Mouse (Mus musculus): ENCODE data around the gene Cdh16. TPM values are rescaled to one million over a fixed set of nuclear protein-coding genes. Genes with fewer than 3 reads are reported as not detected.
A peak's percentile ranks its signal among the peaks of the same experiment; 100 is the strongest.

Cdh16 gene
- polyA plus RNA-seq, 1 experiment: 0.29 TPM

GRCm38 (mm10) chr8:104565457-104565798 lies 58.8 kb downstream of the Cdh16 start:
- no peaks in the 10 kb centered on the region for H3K36me3 ChIP-seq (ENCODE audit: control insufficient read depth, insufficient read depth)
- H3K4me2 ChIP-seq (ENCODE audit: low read depth): no peak overlapping the region
- no peaks in the 10 kb centered on the region for H3K27me3 ChIP-seq (ENCODE audit: control insufficient read depth, insufficient read depth, insufficient read length)
- TF ChIP-seq SRF (IDR thresholded peaks at IDR 0.05; ENCODE audit: control insufficient read depth, insufficient read length, low read depth) (no peak), REST (IDR thresholded peaks at IDR 0.05; ENCODE audit: insufficient read depth, insufficient read length) (no peak), MYOD1 (IDR thresholded peaks at IDR 0.05; ENCODE audit: control insufficient read depth in 1 of 3, insufficient read length in 2 of 3, low read depth in 2 of 3) (no peak)
- no peak overlapping the region for H3K4me3 ChIP-seq
- no peak overlapping the region for H3ac ChIP-seq (ENCODE audit: control insufficient read depth, insufficient read length)
- H3K79me2 ChIP-seq (ENCODE audit: control insufficient read depth, insufficient read depth): no peaks in the 10 kb centered on the region

DNA sequence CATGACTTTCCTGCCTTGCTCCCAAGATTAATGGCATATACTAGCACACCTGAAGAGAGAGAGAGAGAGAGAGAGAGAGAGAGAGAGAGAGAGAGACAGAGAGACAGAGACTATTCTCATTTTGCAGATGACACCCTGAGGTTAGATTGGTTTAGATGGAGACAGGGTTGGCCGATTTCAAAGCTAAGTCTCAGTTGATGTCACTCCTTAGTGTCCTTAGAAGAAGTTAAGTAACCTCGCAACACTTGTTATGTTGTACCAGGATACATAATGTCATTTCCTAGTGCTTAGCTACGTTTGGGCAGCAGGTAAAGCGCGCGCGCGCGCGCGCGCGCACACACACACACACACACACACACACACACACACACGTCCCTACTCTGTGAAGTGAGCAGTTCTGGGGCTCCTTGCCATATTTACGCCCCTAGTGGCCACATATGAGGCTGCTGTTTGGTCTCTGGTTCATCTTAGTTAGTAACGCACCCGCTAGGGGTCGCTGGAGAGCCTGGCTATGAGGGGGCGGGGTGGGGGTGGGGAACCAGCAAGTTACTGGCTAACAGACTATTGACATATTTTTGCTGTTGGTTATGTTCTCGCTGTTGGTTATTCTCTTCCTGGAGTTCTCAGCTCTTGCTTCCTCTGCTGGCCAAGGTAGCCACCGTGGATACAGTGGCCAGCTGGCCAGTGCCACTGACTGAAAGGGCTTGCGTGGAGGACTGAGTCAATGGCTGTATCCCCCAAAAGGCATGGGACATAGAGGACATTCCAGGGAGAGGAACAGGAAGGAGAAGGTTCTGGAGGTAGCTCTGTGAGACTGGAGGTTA lies 59.4 kb downstream of the Cdh16 start:
- Histone ChIP-seq H3K4me2 (ENCODE audit: low read depth) (peak overlapping the region; percentile 38), H3K79me2 (ENCODE audit: control insufficient read depth, insufficient read depth) (no peaks in the 10 kb centered on the region), H3ac (ENCODE audit: control insufficient read depth, insufficient read length) (no peak overlapping the region), H3K27me3 (ENCODE audit: control insufficient read depth, insufficient read depth, insufficient read length) (no peaks in the 10 kb centered on the region), H3K36me3 (ENCODE audit: control insufficient read depth, insufficient read depth) (no peaks in the 10 kb centered on the region), H3K4me3 (no peak overlapping the region)
- TF ChIP-seq MYOD1 (IDR thresholded peaks at IDR 0.05; ENCODE audit: control insufficient read depth in 1 of 3, insufficient read length in 2 of 3, low read depth in 2 of 3): no peak
- no peak for TF ChIP-seq TCF3 (IDR thresholded peaks at IDR 0.05; ENCODE audit: insufficient read length, low read depth)
- no peak for TF ChIP-seq MAX (IDR thresholded peaks at IDR 0.05; ENCODE audit: low read depth)
- TF ChIP-seq MYOG (IDR thresholded peaks at IDR 0.05; ENCODE audit: control insufficient read depth in 1 of 3, insufficient read depth in 1 of 3, insufficient read length in 2 of 3, low read depth in 2 of 3): no peak
- no peak for TF ChIP-seq TCF12 (IDR thresholded peaks at IDR 0.05; ENCODE audit: insufficient read depth, poor library complexity, severe bottlenecking)

DNA sequence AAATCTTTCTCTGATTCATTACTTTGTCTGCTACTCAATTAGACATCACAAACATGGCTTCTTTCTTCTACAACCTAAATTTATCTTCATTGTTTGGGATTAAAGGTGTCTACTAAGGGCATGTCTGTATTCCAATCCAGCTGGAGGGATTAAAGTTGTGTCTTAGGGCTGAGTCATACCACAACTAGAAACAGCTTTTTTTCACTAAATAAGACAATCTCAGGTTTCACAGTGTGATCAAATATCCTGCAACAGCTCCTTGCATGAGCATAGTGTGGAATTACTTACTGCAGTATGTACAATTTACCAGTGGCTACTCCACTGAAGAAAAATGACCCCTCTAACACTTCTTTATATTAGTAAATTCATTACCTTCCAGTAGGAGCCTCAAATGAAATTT lies 63.5 kb downstream of the Cdh16 start:
- H3ac ChIP-seq (ENCODE audit: control insufficient read depth, insufficient read length): no peak overlapping the region
- no peaks in the 10 kb centered on the region for H3K36me3 ChIP-seq (ENCODE audit: control insufficient read depth, insufficient read depth)
- H3K79me2 ChIP-seq (ENCODE audit: control insufficient read depth, insufficient read depth): no peaks in the 10 kb centered on the region
- no peak overlapping the region for H3K4me2 ChIP-seq (ENCODE audit: low read depth)
- no peaks in the 10 kb centered on the region for H3K27me3 ChIP-seq (ENCODE audit: control insufficient read depth, insufficient read depth, insufficient read length)
- TF ChIP-seq TCF12 (IDR thresholded peaks at IDR 0.05; ENCODE audit: insufficient read depth, poor library complexity, severe bottlenecking) (no peak), MYOG (IDR thresholded peaks at IDR 0.05; ENCODE audit: control insufficient read depth in 1 of 3, insufficient read depth in 1 of 3, insufficient read length in 2 of 3, low read depth in 2 of 3) (no peak), USF1 (IDR thresholded peaks at IDR 0.05; ENCODE audit: low read depth) (no peak), POLR2AphosphoS2 (IDR thresholded peaks at IDR 0.05; ENCODE audit: insufficient read length, low read depth) (no peak), MAX (IDR thresholded peaks at IDR 0.05; ENCODE audit: low read depth) (no peak), CEBPB (IDR thresholded peaks at IDR 0.05; ENCODE audit: insufficient read depth, poor library complexity, severe bottlenecking) (0 out of 2 replicates have a peak, but pooled peaks have one; percentile 29)
- no peak overlapping the region for H3K4me3 ChIP-seq

GRCm38 (mm10) chr8:104557226-104557625 lies 67.0 kb downstream of the Cdh16 start:
- Histone ChIP-seq H3ac (ENCODE audit: control insufficient read depth, insufficient read length) (no peak overlapping the region), H3K79me2 (ENCODE audit: control insufficient read depth, insufficient read depth) (no peaks in the 10 kb centered on the region), H3K4me2 (ENCODE audit: low read depth) (no peak overlapping the region), H3K4me3 (no peak overlapping the region), H3K27me3 (ENCODE audit: control insufficient read depth, insufficient read depth, insufficient read length) (peaks cover 15% of the 10 kb centered on the region), H3K36me3 (ENCODE audit: control insufficient read depth, insufficient read depth) (no peaks in the 10 kb centered on the region)
- TF ChIP-seq TCF3 (IDR thresholded peaks at IDR 0.05; ENCODE audit: insufficient read length, low read depth) (no peak), POLR2AphosphoS2 (IDR thresholded peaks at IDR 0.05; ENCODE audit: insufficient read length, low read depth) (no peak), POLR2A (IDR thresholded peaks at IDR 0.05; ENCODE audit: insufficient read length, low read depth) (no peak)

- Histone ChIP-seq H3ac (ENCODE audit: control insufficient read depth, insufficient read length) (no peak overlapping the region), H3K27me3 (ENCODE audit: control insufficient read depth, insufficient read depth, insufficient read length) (peaks cover 15% of the 10 kb centered on the region), H3K4me2 (ENCODE audit: low read depth) (no peak overlapping the region), H3K4me3 (no peak overlapping the region), H3K36me3 (ENCODE audit: control insufficient read depth, insufficient read depth) (no peaks in the 10 kb centered on the region), H3K79me2 (ENCODE audit: control insufficient read depth, insufficient read depth) (no peaks in the 10 kb centered on the region)
- TF ChIP-seq POLR2A (IDR thresholded peaks at IDR 0.05; ENCODE audit: insufficient read length, low read depth) (no peak), TCF12 (IDR thresholded peaks at IDR 0.05; ENCODE audit: insufficient read depth, poor library complexity, severe bottlenecking) (no peak), POLR2AphosphoS2 (IDR thresholded peaks at IDR 0.05; ENCODE audit: insufficient read length, low read depth) (no peak), MYOD1 (IDR thresholded peaks at IDR 0.05; ENCODE audit: control insufficient read depth in 1 of 3, insufficient read length in 2 of 3, low read depth in 2 of 3) (no peak), USF1 (IDR thresholded peaks at IDR 0.05; ENCODE audit: low read depth) (no peak), TCF3 (IDR thresholded peaks at IDR 0.05; ENCODE audit: insufficient read length, low read depth) (no peak), E2F4 (IDR thresholded peaks at IDR 0.05; ENCODE audit: insufficient read depth) (no peak)
Measured at GRCm38 (mm10) chr8:104555191-104555590, 69.0 kb downstream of the Cdh16 start.

Other genes with a start within 250 kb of the Cdh16 start
- gene Cmtm4, start 228.6 kb downstream of the Cdh16 start, polyA plus RNA-seq (2012; fragmentation: generic; extraction: Trizol): 5.5 TPM
- gene Dync1li2, start 181.3 kb downstream of the Cdh16 start, polyA plus RNA-seq (2012; fragmentation: generic; extraction: Trizol): 45.0 TPM
- gene Terb1, start 114.5 kb downstream of the Cdh16 start, polyA plus RNA-seq (2012; fragmentation: generic; extraction: Trizol): not detected
- 15.4 TPM for gene Nae1, start 89.8 kb downstream of the Cdh16 start, polyA plus RNA-seq (2012; fragmentation: generic; extraction: Trizol)
- gene Car7, start 89.7 kb downstream of the Cdh16 start, polyA plus RNA-seq (2012; fragmentation: generic; extraction: Trizol): 0.64 TPM
- 2.3 TPM for gene Pdp2, start 32.9 kb downstream of the Cdh16 start, polyA plus RNA-seq (2012; fragmentation: generic; extraction: Trizol)
- 17.9 TPM for gene Rrad, start 6.9 kb upstream of the Cdh16 start, polyA plus RNA-seq (2012; fragmentation: generic; extraction: Trizol)
- gene Ciao2b, start 17.6 kb upstream of the Cdh16 start, polyA plus RNA-seq (2012; fragmentation: generic; extraction: Trizol): 217 TPM
- not detected for gene Ces2a, start 109.6 kb upstream of the Cdh16 start, polyA plus RNA-seq (2012; fragmentation: generic; extraction: Trizol)
- not detected for gene Ces2b, start 207.2 kb upstream of the Cdh16 start, polyA plus RNA-seq (2012; fragmentation: generic; extraction: Trizol)
- gene Ces2c, start 222.7 kb upstream of the Cdh16 start, polyA plus RNA-seq (2012; fragmentation: generic; extraction: Trizol): 0.34 TPM